Mouse (Mus musculus) lung, postnatal 0 days (tissue): ENCODE results near the gene Gbx1.

Source experiments
- CTCF ChIP-seq: IDR thresholded peaks from 2 replicates; pipeline ENCODE4 v1.5.1; 2016; ENCODE audit warnings: antibody characterized with exemption, mild to moderate bottlenecking
- EP300 ChIP-seq: IDR thresholded peaks from 2 replicates; pipeline ENCODE4 v1.6.1; 2016; ENCODE audit warnings: antibody characterized with exemption, mild to moderate bottlenecking, control low read depth

- no peak for TF ChIP-seq EP300
- peak; percentile 68 for TF ChIP-seq CTCF
These were observed 16.4 kb downstream of the Gbx1 start for GRCm38 (mm10) chr5:24510635-24511034.
